Comparison of ENCODE assay signal across 27 mouse cellular contexts in genomic region chr4:107124376-107124775, GRCm38 (mm10). TPM values are rescaled to one million over a fixed set of nuclear protein-coding genes. Genes with fewer than 3 reads are reported as not detected.
DNase-seq lines count a peak whose midpoint lies in the region; ATAC-seq and TF ChIP-seq lines count a peak whose summit lies in the region.
"Had no signal": no experiment of that assay in that cellular context is flagged by ENCODE, and none has a peak within 500 bp of the region (broad histone marks: within the 10 kb centered on the region; RNA-seq: fewer than 3 reads in every experiment).

No protein-coding gene starts in this region.

- H3K4me2 ChIP-seq in embryonic facial prominence, embryonic 15.5 days (replicated peaks) = no peak overlapping the region
- no peak overlapping the region for H3K4me2 ChIP-seq in hindbrain, embryonic 11.5 days (replicated peaks; ENCODE audit: low read depth, low read length)
- H3K4me2 ChIP-seq in stomach, postnatal 0 days (replicated peaks; ENCODE audit: low read depth) = no peak overlapping the region
- H3K4me2 ChIP-seq: heart, embryonic 13.5 days; hindbrain, embryonic 14.5 days; liver, embryonic 13.5 days; midbrain, embryonic 15.5 days had no signal

- peaks cover 29% of the 10 kb centered on the region for H3K4me1 ChIP-seq in embryonic facial prominence, embryonic 15.5 days
- H3K4me1 ChIP-seq in embryonic facial prominence, embryonic 10.5 days = peaks cover 60% of the 10 kb centered on the region
- peaks cover 65% of the 10 kb centered on the region for H3K4me1 ChIP-seq in hindbrain, embryonic 10.5 days (replicated peaks)
- H3K4me1 ChIP-seq in hindbrain, embryonic 11.5 days (replicated peaks; ENCODE audit: control insufficient read depth, insufficient read depth, low read length) = 0 out of 2 replicates have a peak, but pooled peaks cover 5% of the 10 kb centered on the region
- no peaks in the 10 kb centered on the region; the same call in 1 of the 2 replicates for H3K4me1 ChIP-seq in stomach, postnatal 0 days (replicated peaks; ENCODE audit: control insufficient read depth, insufficient read depth)

- ATAC-seq in embryonic facial prominence, embryonic 15.5 days (ENCODE audit: insufficient number of reproducible peaks, low FRiP score, low TSS enrichment, low read depth) = no peak
- ATAC-seq in hindbrain, embryonic 11.5 days (ENCODE audit: low FRiP score) = no peak
- ATAC-seq in stomach, postnatal 0 days (ENCODE audit: low FRiP score, low TSS enrichment) = no peak
- ATAC-seq: inflammation-experienced regulatory T-cells, adult 6 months; midbrain, embryonic 15.5 days had no signal

- no peaks in the 10 kb centered on the region for H3K9me3 ChIP-seq in embryonic facial prominence, embryonic 15.5 days (replicated peaks)
- no peaks in the 10 kb centered on the region for H3K9me3 ChIP-seq in embryonic facial prominence, embryonic 10.5 days
- H3K9me3 ChIP-seq in hindbrain, embryonic 10.5 days = no peaks in the 10 kb centered on the region
- no peaks in the 10 kb centered on the region for H3K9me3 ChIP-seq in hindbrain, embryonic 11.5 days (ENCODE audit: control insufficient read depth, low read length)
- H3K9me3 ChIP-seq in stomach, postnatal 0 days (ENCODE audit: control insufficient read depth, low read length) = no peaks in the 10 kb centered on the region
- H3K9me3 ChIP-seq: heart, embryonic 13.5 days; liver, embryonic 13.5 days; midbrain, embryonic 15.5 days had no signal

- H3K36me3 ChIP-seq in embryonic facial prominence, embryonic 15.5 days = no peaks in the 10 kb centered on the region
- no peaks in the 10 kb centered on the region for H3K36me3 ChIP-seq in embryonic facial prominence, embryonic 10.5 days (replicated peaks)
- no peaks in the 10 kb centered on the region for H3K36me3 ChIP-seq in hindbrain, embryonic 10.5 days
- H3K36me3 ChIP-seq in hindbrain, embryonic 11.5 days (ENCODE audit: control insufficient read depth, insufficient read depth, low read length) = no peaks in the 10 kb centered on the region
- H3K36me3 ChIP-seq in stomach, postnatal 0 days (ENCODE audit: control insufficient read depth, insufficient read depth, low read length) = no peaks in the 10 kb centered on the region
- H3K36me3 ChIP-seq: heart, embryonic 13.5 days; liver, embryonic 13.5 days; midbrain, embryonic 15.5 days had no signal

- no peak for DNase-seq in embryonic facial prominence, embryonic 10.5 days (ENCODE audit: low spot score)
- no peak for DNase-seq in hindbrain, embryonic 10.5 days (ENCODE audit: low spot score)
- no peak for DNase-seq in hindbrain, embryonic 11.5 days (ENCODE audit: low spot score)
- DNase-seq in right cerebral cortex, adult 18-20 months = peak; percentile 49
- no peak for DNase-seq in right cerebral cortex, postnatal 4 days
- DNase-seq in stomach, postnatal 0 days (ENCODE audit: low spot score) = no peak
- DNase-seq in cerebellum, adult 18-20 months = no peak
- DNase-seq: adrenal gland, postnatal 10 days; cerebellum, adult 9-10 months; gastrocnemius, postnatal 25 days; heart, adult 2 months; heart, postnatal 14 days; kidney, adult 18-20 months; liver, embryonic 13.5 days; lung, adult 2 months; lung, postnatal 14 days; thymus, postnatal 14 days had no signal

- no peak overlapping the region for H3K9ac ChIP-seq in embryonic facial prominence, embryonic 15.5 days
- no peak overlapping the region for H3K9ac ChIP-seq in hindbrain, embryonic 11.5 days (ENCODE audit: low read depth, low read length)
- no peak overlapping the region for H3K9ac ChIP-seq in stomach, postnatal 0 days (ENCODE audit: low read length)
- H3K9ac ChIP-seq: heart, embryonic 13.5 days; hindbrain, embryonic 14.5 days; liver, embryonic 13.5 days; midbrain, embryonic 15.5 days had no signal

- 44% methylated on average over 7 of the region's 7 CpGs for WGBS in embryonic facial prominence, embryonic 15.5 days
- 72% methylated on average over 7 of the region's 7 CpGs for WGBS in embryonic facial prominence, embryonic 10.5 days
- WGBS in hindbrain, embryonic 10.5 days = 66% methylated on average over 7 of the region's 7 CpGs
- WGBS in hindbrain, embryonic 11.5 days = 60% methylated on average over 7 of the region's 7 CpGs
- WGBS in stomach, postnatal 0 days = 59% methylated on average over 7 of the region's 7 CpGs

- H3K27me3 ChIP-seq in embryonic facial prominence, embryonic 15.5 days = no peaks in the 10 kb centered on the region
- 0 out of 2 replicates have a peak, but pooled peaks cover 11% of the 10 kb centered on the region for H3K27me3 ChIP-seq in embryonic facial prominence, embryonic 10.5 days (replicated peaks; ENCODE audit: low read depth, poor library complexity, severe bottlenecking)
- peaks cover 5% of the 10 kb centered on the region; the same call in 1 of the 2 replicates for H3K27me3 ChIP-seq in hindbrain, embryonic 10.5 days (ENCODE audit: insufficient read depth, poor library complexity, severe bottlenecking)
- H3K27me3 ChIP-seq in hindbrain, embryonic 11.5 days (ENCODE audit: control insufficient read depth, insufficient read depth, low read length) = no peaks in the 10 kb centered on the region
- no peaks in the 10 kb centered on the region for H3K27me3 ChIP-seq in stomach, postnatal 0 days (ENCODE audit: control insufficient read depth, insufficient read depth, low read length)
- H3K27me3 ChIP-seq: midbrain, embryonic 15.5 days had no signal

- 0 out of 2 replicates have a peak overlapping the region, but pooled peaks have one; percentile 17 for H3K27ac ChIP-seq in embryonic facial prominence, embryonic 15.5 days (replicated peaks)
- no peak overlapping the region; the same call in 1 of the 2 replicates for H3K27ac ChIP-seq in embryonic facial prominence, embryonic 10.5 days (replicated peaks)
- H3K27ac ChIP-seq in hindbrain, embryonic 10.5 days = peak overlapping the region; percentile 31; the same call in 1 of the 2 replicates
- no peak overlapping the region for H3K27ac ChIP-seq in hindbrain, embryonic 11.5 days (ENCODE audit: low read depth, low read length)
- 0 out of 2 replicates have a peak overlapping the region, but pooled peaks have one; percentile 50 for H3K27ac ChIP-seq in stomach, postnatal 0 days (replicated peaks)
- H3K27ac ChIP-seq: heart, adult 2 months; heart, embryonic 13.5 days; hindbrain, embryonic 14.5 days; liver, embryonic 13.5 days; midbrain, embryonic 15.5 days had no signal

- TF ChIP-seq EP300 in stomach, postnatal 0 days (optimal IDR thresholded peaks at IDR 0.05) = no peak

- no peak overlapping the region for H3K4me3 ChIP-seq in embryonic facial prominence, embryonic 15.5 days (replicated peaks)
- H3K4me3 ChIP-seq in embryonic facial prominence, embryonic 10.5 days = no peak overlapping the region
- no peak overlapping the region for H3K4me3 ChIP-seq in hindbrain, embryonic 10.5 days
- H3K4me3 ChIP-seq in hindbrain, embryonic 11.5 days (ENCODE audit: low read depth, low read length) = no peak overlapping the region
- no peak overlapping the region for H3K4me3 ChIP-seq in stomach, postnatal 0 days (ENCODE audit: low read depth, low read length)
- H3K4me3 ChIP-seq: heart, adult 2 months; heart, embryonic 13.5 days; liver, embryonic 13.5 days; midbrain, embryonic 15.5 days; myocyte had no signal

- TF ChIP-seq CTCF in stomach, postnatal 0 days (IDR thresholded peaks at IDR 0.05; ENCODE audit: low read depth) = no peak

RNA-seq across cellular contexts. Expression of gene Cdcp2, which starts 27.7 kb away (rescaled TPM):
- not detected in 2 replicates for polyA plus RNA-seq in embryonic facial prominence, embryonic 15.5 days (2015; fragmentation: Nextera tagmentation; extraction: Ambion mirVana)
- 0.21 and 0.22 TPM in 2 replicates for polyA plus RNA-seq in embryonic facial prominence, embryonic 10.5 days (2016; fragmentation: Nextera tagmentation; extraction: Ambion mirVana)
- polyA plus RNA-seq in hindbrain, embryonic 10.5 days (2016; fragmentation: Nextera tagmentation; extraction: Ambion mirVana) = 0.30 TPM in 2 replicates
- polyA plus RNA-seq in hindbrain, embryonic 11.5 days (2014; fragmentation: Nextera tagmentation; extraction: Ambion mirVana) = 0.13 and 0.20 TPM in 2 replicates
- not detected in 2 replicates for polyA plus RNA-seq in stomach, postnatal 0 days (2015; fragmentation: Nextera tagmentation; extraction: Ambion mirVana)
- polyA plus RNA-seq: frontal cortex, adult 2 months; heart, adult 2 months; heart, embryonic 13.5 days; hindbrain, embryonic 14.5 days; inflammation-experienced regulatory T-cells, adult 6 months; large intestine, adult 2 months; liver, embryonic 13.5 days; lung, adult 2 months; midbrain, embryonic 15.5 days; myocyte; neural tube, embryonic 14.5 days; small intestine, adult 2 months had no signal

RNA-seq across cellular contexts. Expression of gene Tmem59, which starts 53.8 kb away (rescaled TPM):
- polyA plus RNA-seq in embryonic facial prominence, embryonic 15.5 days (2015; fragmentation: Nextera tagmentation; extraction: Ambion mirVana) = 583 and 621 TPM in 2 replicates
- 266 and 281 TPM in 2 replicates for polyA plus RNA-seq in embryonic facial prominence, embryonic 10.5 days (2016; fragmentation: Nextera tagmentation; extraction: Ambion mirVana)
- 289 and 340 TPM in 2 replicates for polyA plus RNA-seq in hindbrain, embryonic 10.5 days (2016; fragmentation: Nextera tagmentation; extraction: Ambion mirVana)
- polyA plus RNA-seq in hindbrain, embryonic 11.5 days (2014; fragmentation: Nextera tagmentation; extraction: Ambion mirVana) = 387 and 390 TPM in 2 replicates
- polyA plus RNA-seq in stomach, postnatal 0 days (2015; fragmentation: Nextera tagmentation; extraction: Ambion mirVana) = 473 and 483 TPM in 2 replicates

RNA-seq across cellular contexts. Expression of gene Tceanc2, which starts 54.5 kb away (rescaled TPM):
- 22.5 and 24.7 TPM in 2 replicates for polyA plus RNA-seq in embryonic facial prominence, embryonic 15.5 days (2015; fragmentation: Nextera tagmentation; extraction: Ambion mirVana)
- polyA plus RNA-seq in embryonic facial prominence, embryonic 10.5 days (2016; fragmentation: Nextera tagmentation; extraction: Ambion mirVana) = 20.7 and 42.7 TPM in 2 replicates
- 23.1 and 30.2 TPM in 2 replicates for polyA plus RNA-seq in hindbrain, embryonic 10.5 days (2016; fragmentation: Nextera tagmentation; extraction: Ambion mirVana)
- 21.1 and 26.4 TPM in 2 replicates for polyA plus RNA-seq in hindbrain, embryonic 11.5 days (2014; fragmentation: Nextera tagmentation; extraction: Ambion mirVana)
- polyA plus RNA-seq in stomach, postnatal 0 days (2015; fragmentation: Nextera tagmentation; extraction: Ambion mirVana) = 17.5 and 21.2 TPM in 2 replicates

RNA-seq across cellular contexts. Expression of gene Cyb5rl, which starts 57.6 kb away (rescaled TPM):
- polyA plus RNA-seq in embryonic facial prominence, embryonic 15.5 days (2015; fragmentation: Nextera tagmentation; extraction: Ambion mirVana) = 7.6 and 8.2 TPM in 2 replicates
- polyA plus RNA-seq in embryonic facial prominence, embryonic 10.5 days (2016; fragmentation: Nextera tagmentation; extraction: Ambion mirVana) = 8.1 and 10.4 TPM in 2 replicates
- 7.6 and 8.9 TPM in 2 replicates for polyA plus RNA-seq in hindbrain, embryonic 10.5 days (2016; fragmentation: Nextera tagmentation; extraction: Ambion mirVana)
- 2.3 and 5.5 TPM in 2 replicates for polyA plus RNA-seq in hindbrain, embryonic 11.5 days (2014; fragmentation: Nextera tagmentation; extraction: Ambion mirVana)
- polyA plus RNA-seq in stomach, postnatal 0 days (2015; fragmentation: Nextera tagmentation; extraction: Ambion mirVana) = 5.6 and 6.2 TPM in 2 replicates

RNA-seq across cellular contexts. Expression of gene Mrpl37, which starts 57.7 kb away (rescaled TPM):
- 83.6 and 87.5 TPM in 2 replicates for polyA plus RNA-seq in embryonic facial prominence, embryonic 15.5 days (2015; fragmentation: Nextera tagmentation; extraction: Ambion mirVana)
- polyA plus RNA-seq in embryonic facial prominence, embryonic 10.5 days (2016; fragmentation: Nextera tagmentation; extraction: Ambion mirVana) = 129 and 136 TPM in 2 replicates
- polyA plus RNA-seq in hindbrain, embryonic 10.5 days (2016; fragmentation: Nextera tagmentation; extraction: Ambion mirVana) = 116 and 121 TPM in 2 replicates
- polyA plus RNA-seq in hindbrain, embryonic 11.5 days (2014; fragmentation: Nextera tagmentation; extraction: Ambion mirVana) = 107 and 113 TPM in 2 replicates
- polyA plus RNA-seq in stomach, postnatal 0 days (2015; fragmentation: Nextera tagmentation; extraction: Ambion mirVana) = 52.6 and 54.6 TPM in 2 replicates

Comparison
In these comparisons a context has a peak if more than half of its experiments do, and no peak if none do; other contexts are left out.
1. H3K27ac ChIP-seq: peak in embryonic facial prominence, embryonic 15.5 days (single experiment), hindbrain, embryonic 10.5 days (single experiment) and stomach, postnatal 0 days (single experiment); none in embryonic facial prominence, embryonic 10.5 days (single experiment) and hindbrain, embryonic 11.5 days (single experiment).